Comparison of ENCODE assay signal across 10 mouse cellular contexts in the genomic region with DNA sequence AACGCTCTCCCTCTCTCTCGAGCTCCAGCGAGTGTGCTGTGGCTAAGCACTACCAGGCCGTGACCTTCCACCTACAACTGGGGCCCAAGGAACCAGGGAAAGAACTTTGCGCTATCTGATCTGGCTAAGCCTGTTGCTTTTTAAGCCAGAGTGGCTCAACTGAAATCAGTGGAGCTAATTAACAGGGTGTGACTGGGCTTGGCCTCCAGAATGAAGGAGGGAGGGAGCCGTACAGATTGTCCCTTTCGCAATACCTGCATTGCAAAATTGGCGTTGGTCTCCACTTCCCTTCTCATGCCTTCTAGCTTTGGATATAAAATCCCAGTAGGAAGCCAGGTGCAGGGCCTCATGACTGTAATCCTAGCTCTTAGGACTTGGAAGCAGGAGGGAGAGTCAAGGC. TPM values are rescaled to one million over a fixed set of nuclear protein-coding genes. Genes with fewer than 3 reads are reported as not detected.
DNase-seq lines count a peak whose midpoint lies in the region; ATAC-seq and TF ChIP-seq lines count a peak whose summit lies in the region.
"Had no signal": no experiment of that assay in that cellular context is flagged by ENCODE, and none has a peak within 500 bp of the region (broad histone marks: within the 10 kb centered on the region; RNA-seq: fewer than 3 reads in every experiment).

No protein-coding gene starts in this region.

- no peaks in the 10 kb centered on the region for H3K4me1 ChIP-seq in heart, embryonic 16.5 days (ENCODE audit: control insufficient read depth, insufficient read depth, low read length)
- H3K4me1 ChIP-seq in forebrain, embryonic 16.5 days (replicated peaks; ENCODE audit: control insufficient read depth, insufficient read depth, low read length): no peaks in the 10 kb centered on the region
- H3K4me1 ChIP-seq in thymus, adult 2 months (replicated peaks; ENCODE audit: control insufficient read depth, insufficient read depth, low read length): no peaks in the 10 kb centered on the region

- no peaks in the 10 kb centered on the region for H3K9me3 ChIP-seq in heart, embryonic 16.5 days (replicated peaks; ENCODE audit: control insufficient read depth, low read length)
- H3K9me3 ChIP-seq in forebrain, embryonic 16.5 days (ENCODE audit: control insufficient read depth, low read length): no peaks in the 10 kb centered on the region

- no peak overlapping the region for H3K9ac ChIP-seq in heart, embryonic 16.5 days (ENCODE audit: low read length)
- no peak overlapping the region for H3K9ac ChIP-seq in forebrain, embryonic 16.5 days (replicated peaks; ENCODE audit: low read depth, low read length)

- TF ChIP-seq CTCF in thymus, adult 2 months (IDR thresholded peaks at IDR 0.05; ENCODE audit: borderline replicate concordance, control insufficient read depth, extremely low read depth, insufficient read depth, low read length, poor library complexity): no peak

- H3K4me2 ChIP-seq in heart, embryonic 16.5 days (ENCODE audit: low read depth, low read length): no peak overlapping the region
- no peak overlapping the region for H3K4me2 ChIP-seq in forebrain, embryonic 16.5 days (ENCODE audit: low read length)

- peak; percentile 37 for ATAC-seq in heart, embryonic 16.5 days (replicated peaks; ENCODE audit: extremely low read depth, insufficient read depth, low FRiP score)
- ATAC-seq in forebrain, embryonic 16.5 days: no peak

- no peak overlapping the region for H3K4me3 ChIP-seq in heart, embryonic 16.5 days (ENCODE audit: low read length)
- H3K4me3 ChIP-seq in forebrain, embryonic 16.5 days (replicated peaks; ENCODE audit: low read length): no peak overlapping the region
- no peak overlapping the region for H3K4me3 ChIP-seq in thymus, adult 2 months (ENCODE audit: control insufficient read depth, insufficient read depth, low read length)

- H3K27me3 ChIP-seq in heart, embryonic 16.5 days (ENCODE audit: control insufficient read depth, insufficient read depth, low read length): no peaks in the 10 kb centered on the region
- no peaks in the 10 kb centered on the region for H3K27me3 ChIP-seq in forebrain, embryonic 16.5 days (replicated peaks; ENCODE audit: control insufficient read depth, insufficient read depth, low read length)
- no peaks in the 10 kb centered on the region for H3K27me3 ChIP-seq in thymus, adult 2 months (ENCODE audit: control insufficient read depth, insufficient read depth, low read length)

- TF ChIP-seq POLR2A in thymus, adult 2 months (IDR thresholded peaks at IDR 0.05; ENCODE audit: control insufficient read depth, extremely low read depth, insufficient read depth, low read length, poor library complexity): no peak

- no peak overlapping the region for H3K27ac ChIP-seq in heart, embryonic 16.5 days (ENCODE audit: low read length)
- H3K27ac ChIP-seq in forebrain, embryonic 16.5 days (ENCODE audit: low read length): no peak overlapping the region
- H3K27ac ChIP-seq in thymus, adult 2 months (ENCODE audit: control insufficient read depth, insufficient read depth, low read length): no peak overlapping the region

- peak; percentile 93 for DNase-seq in gastrocnemius, adult 18-20 months (ENCODE audit: low spot score)
- no peak for DNase-seq in gastrocnemius, postnatal 4 days (ENCODE audit: low spot score in 2 of 2)
- DNase-seq in lung, adult 18-20 months: peak; percentile 88 to 92
- peak; percentile 79 for DNase-seq in testis, postnatal 14 days (ENCODE audit: low spot score)
- no peak for DNase-seq in neural tube, embryonic 10.5 days (ENCODE audit: extremely low spot score, low spot score)
- no peak for DNase-seq in thymus, adult 2 months
- DNase-seq: cerebellum, adult 11 months had no signal

- no peaks in the 10 kb centered on the region for H3K36me3 ChIP-seq in heart, embryonic 16.5 days (ENCODE audit: control insufficient read depth, insufficient read depth)
- no peaks in the 10 kb centered on the region for H3K36me3 ChIP-seq in forebrain, embryonic 16.5 days (ENCODE audit: control insufficient read depth, insufficient read depth)
- H3K36me3 ChIP-seq in thymus, adult 2 months (ENCODE audit: control insufficient read depth, insufficient read depth, low read length): no peaks in the 10 kb centered on the region

- WGBS in heart, embryonic 16.5 days: 68% methylated on average over 8 of the region's 8 CpGs
- WGBS in forebrain, embryonic 16.5 days: 82% methylated on average over 8 of the region's 8 CpGs
- WGBS in thymus, adult 2 months: 87% methylated on average over 8 of the region's 8 CpGs

RNA-seq across cellular contexts. Expression of a gene that starts 18.7 kb away (rescaled TPM):
- total RNA-seq in gastrocnemius, adult 18-20 months (2021): 10 to 100 TPM; 15.1 to 16.0 TPM
- total RNA-seq in gastrocnemius, postnatal 4 days (2021): 10 to 100 TPM; 32.4 to 35.4 TPM
- polyA plus RNA-seq in heart, embryonic 16.5 days (2015; fragmentation: Nextera tagmentation; extraction: Ambion mirVana): 8.3 and 9.2 TPM in 2 replicates
- polyA plus RNA-seq in forebrain, embryonic 16.5 days (2015; fragmentation: Nextera tagmentation; extraction: Ambion mirVana): 24.4 and 28.8 TPM in 2 replicates
- 8.7 and 9.5 TPM in 2 replicates for polyA plus RNA-seq in thymus, adult 2 months (2012; rRNA removed)

RNA-seq across cellular contexts. Expression of a gene that starts 48.1 kb away (rescaled TPM):
- not detected for total RNA-seq in gastrocnemius, adult 18-20 months (2021)
- not detected for total RNA-seq in gastrocnemius, postnatal 4 days (2021)
- polyA plus RNA-seq in heart, embryonic 16.5 days (2015; fragmentation: Nextera tagmentation; extraction: Ambion mirVana): not detected in 2 replicates
- polyA plus RNA-seq in forebrain, embryonic 16.5 days (2015; fragmentation: Nextera tagmentation; extraction: Ambion mirVana): 13.1 and 15.6 TPM in 2 replicates
- polyA plus RNA-seq in thymus, adult 2 months (2012; rRNA removed): 0.11 and 0.15 TPM in 2 replicates
- polyA plus RNA-seq: limb, embryonic 11.5 days had no signal

Comparison
In these comparisons a context has a peak if more than half of its experiments do, and no peak if none do; other contexts are left out.
1. DNase-seq: peak in gastrocnemius, adult 18-20 months (single experiment), lung, adult 18-20 months (2 of 2) and testis, postnatal 14 days (single experiment); none in gastrocnemius, postnatal 4 days (0 of 2), neural tube, embryonic 10.5 days (single experiment) and thymus, adult 2 months (single experiment).
2. RNA of a gene that starts 48.1 kb away (polyA plus RNA-seq): 13.1 to 15.6 TPM in forebrain, embryonic 16.5 days; 0.11 to 0.15 TPM in thymus, adult 2 months and not detected in heart, embryonic 16.5 days; every median in the first group is over 10 times any median in the second.